Comparison of ENCODE assay signal across 8 mouse cellular contexts in genomic region chr8:83715031-83715690, GRCm38 (mm10). TPM values are rescaled to one million over a fixed set of nuclear protein-coding genes. Genes with fewer than 3 reads are reported as not detected.
DNase-seq lines count a peak whose midpoint lies in the region; ATAC-seq lines count a peak whose summit lies in the region.

TSS of gene Ddx39 (plus strand) at chr8:83715177.

- H3K4me1 ChIP-seq in hindbrain, embryonic 11.5 days (replicated peaks; ENCODE audit: control insufficient read depth, insufficient read depth, low read length), result no peaks in the 10 kb centered on the region

- H3K27ac ChIP-seq in hindbrain, embryonic 11.5 days (ENCODE audit: low read depth, low read length), result peak within 1 kb of the TSS; percentile 90

- H3K36me3 ChIP-seq in hindbrain, embryonic 11.5 days (ENCODE audit: control insufficient read depth, insufficient read depth, low read length), result peaks cover 3% of the 10 kb centered on the region; the same call in 1 of the 2 replicates

- DNase-seq in Muller cell, postnatal 12 days (ENCODE audit: inconsistent ontology term), result peak; percentile 99
- DNase-seq in cerebellum, adult 9-11 months, result peak; percentile 98
- DNase-seq in frontal cortex, adult 2 months (ENCODE audit: extremely low spot score in 1 of 2, low spot score in 1 of 2), result peak; percentile 97 to 99
- peak; percentile 96 for DNase-seq in hindbrain, embryonic 11.5 days (ENCODE audit: low spot score)
- peak; percentile 92 to 94 for DNase-seq in layer of hippocampus, postnatal 10 days (ENCODE audit: low spot score in 2 of 2)
- peak; percentile 99 for DNase-seq in lung, postnatal 10 days
- DNase-seq in ovary, postnatal 36 days (ENCODE audit: low spot score), result peak; percentile 90
- peak; percentile 93 for DNase-seq in thymus, postnatal 25 days

- peak within 1 kb of the TSS; percentile 77 for H3K4me3 ChIP-seq in hindbrain, embryonic 11.5 days (ENCODE audit: low read depth, low read length)

- no peaks in the 10 kb centered on the region for H3K9me3 ChIP-seq in hindbrain, embryonic 11.5 days (ENCODE audit: control insufficient read depth, low read length)

- no peaks in the 10 kb centered on the region for H3K27me3 ChIP-seq in hindbrain, embryonic 11.5 days (ENCODE audit: control insufficient read depth, insufficient read depth, low read length)

- peak within 1 kb of the TSS; percentile 74 for H3K4me2 ChIP-seq in hindbrain, embryonic 11.5 days (replicated peaks; ENCODE audit: low read depth, low read length)

- ATAC-seq in hindbrain, embryonic 11.5 days (ENCODE audit: low FRiP score), result peak; percentile 99

- peak within 1 kb of the TSS; percentile 79 for H3K9ac ChIP-seq in hindbrain, embryonic 11.5 days (ENCODE audit: low read depth, low read length)

- under 1% methylated on average over 61 of the region's 63 CpGs for WGBS in hindbrain, embryonic 11.5 days

RNA-seq across cellular contexts. Expression of gene Ddx39, which starts in this region (rescaled TPM):
- 27.2 and 30.6 TPM in 2 replicates for polyA plus RNA-seq in frontal cortex, adult 2 months (2012; rRNA removed)
- 187 and 205 TPM in 2 replicates for polyA plus RNA-seq in hindbrain, embryonic 11.5 days (2014; fragmentation: Nextera tagmentation; extraction: Ambion mirVana)
- total RNA-seq in layer of hippocampus, postnatal 10 days (2021), result 10 to 100 TPM; 25.4 to 27.7 TPM

Comparison
In these comparisons a context has a peak if more than half of its experiments do, and no peak if none do; other contexts are left out.
1. Peak in every context shown above with its lines: DNase-seq, ATAC-seq, H3K4me3 ChIP-seq and H3K27ac ChIP-seq.